Mouse (Mus musculus) hindbrain, embryonic 11.5 days (tissue): ENCODE results near the gene Tarbp2. TPM values are rescaled to one million over a fixed set of nuclear protein-coding genes. Genes with fewer than 3 reads are reported as not detected.

Source experiments
- ATAC-seq: fragments of 200-750 bp; cut with Nextera tagmentation; 2 replicates; pipeline ENCODE4 v1.8.0; 2017; ENCODE audit warnings: mild to moderate bottlenecking, moderate TSS enrichment, moderate library complexity; ENCODE audit not compliant: low FRiP score
- DNase-seq: peaks from one replicate; pipeline ENCODE4 v3.0.0-alpha.2; 2015; ENCODE audit warnings: low spot score
- H3K27ac ChIP-seq: fragments of 300-500 bp; sonication (generic); 2 replicates; pipeline ENCODE4 v1.5.1; 2014; ENCODE audit warnings: mild to moderate bottlenecking, low read depth, low read length
- H3K27me3 ChIP-seq: fragments of 300-500 bp; sonication (generic); 2 replicates; pipeline ENCODE4 v1.6.1; 2014; ENCODE audit warnings: mild to moderate bottlenecking, low read length, moderate library complexity, mixed read lengths; ENCODE audit not compliant: control insufficient read depth, insufficient read depth
- H3K36me3 ChIP-seq: fragments of 300-500 bp; sonication (generic); 2 replicates; pipeline ENCODE4 v1.6.1; 2014; ENCODE audit warnings: mild to moderate bottlenecking, low read length, moderate library complexity, mixed read lengths; ENCODE audit not compliant: control insufficient read depth, insufficient read depth
- H3K4me1 ChIP-seq: fragments of 300-500 bp; sonication (generic); replicated peaks from 2 replicates; pipeline ENCODE4 v1.6.1; 2014; ENCODE audit warnings: low read length, mixed read lengths; ENCODE audit not compliant: control insufficient read depth, insufficient read depth
- H3K4me2 ChIP-seq: fragments of 300-500 bp; sonication (generic); replicated peaks from 2 replicates; pipeline ENCODE4 v1.6.1; 2014; ENCODE audit warnings: mild to moderate bottlenecking, low read depth, low read length
- H3K4me3 ChIP-seq: fragments of 300-500 bp; sonication (generic); 2 replicates; pipeline ENCODE4 v1.5.1; 2014; ENCODE audit warnings: low read depth, low read length
- H3K9ac ChIP-seq: fragments of 300-500 bp; sonication (generic); 2 replicates; pipeline ENCODE4 v1.6.1; 2014; ENCODE audit warnings: low read depth, low read length
- H3K9me3 ChIP-seq: fragments of 300-500 bp; sonication (generic); 2 replicates; pipeline ENCODE4 v1.6.1; 2016; ENCODE audit warnings: low read length; ENCODE audit not compliant: control insufficient read depth
- WGBS: fragments of 180-500 bp; shearing (Covaris S2); extraction: QIAGEN DNeasy Blood & Tissue Kit; methylation state at CpG from one replicate; pipeline ENCODE4 v1.1.7; 2014; 5-methylcytosine and 5-hydroxymethylcytosine counted together
- polyA plus RNA-seq: library from polyadenylated mRNA; unstranded; fragments of >200 nt; fragmentation: Nextera tagmentation; extraction: Ambion mirVana; gene quantifications from 2 replicates; pipeline ENCODE4 v1.2.1, GENCODE M21; 2014

Gene Tarbp2
- polyA plus RNA-seq, 1 experiment from 2014 or later, result 85.2 TPM

GRCm38 (mm10) chr15:102516728-102517404, 1.1 kb upstream of the Tarbp2 start, which contains the start of gene Map3k12:
Gene Map3k12 (minus strand): TSS chr15:102517064.
- no peaks in the 10 kb centered on the region for H3K27me3 ChIP-seq
- H3K9ac ChIP-seq, result peak within 1 kb of the TSS; percentile 79
- peak within 1 kb of the TSS; percentile 82 for H3K4me2 ChIP-seq
- H3K36me3 ChIP-seq, result 0 out of 2 replicates have a peak, but pooled peaks cover 3% of the 10 kb centered on the region
- H3K4me1 ChIP-seq, result peaks cover 10% of the 10 kb centered on the region
- H3K27ac ChIP-seq, result peak within 1 kb of the TSS; percentile 97
- ATAC-seq (peak; percentile 36), DNase-seq (peak; percentile 83)
- H3K4me3 ChIP-seq, result peak within 1 kb of the TSS; percentile 60
- WGBS, result 1% methylated on average over 32 of the region's 43 CpGs
- H3K9me3 ChIP-seq, result no peaks in the 10 kb centered on the region

DNA sequence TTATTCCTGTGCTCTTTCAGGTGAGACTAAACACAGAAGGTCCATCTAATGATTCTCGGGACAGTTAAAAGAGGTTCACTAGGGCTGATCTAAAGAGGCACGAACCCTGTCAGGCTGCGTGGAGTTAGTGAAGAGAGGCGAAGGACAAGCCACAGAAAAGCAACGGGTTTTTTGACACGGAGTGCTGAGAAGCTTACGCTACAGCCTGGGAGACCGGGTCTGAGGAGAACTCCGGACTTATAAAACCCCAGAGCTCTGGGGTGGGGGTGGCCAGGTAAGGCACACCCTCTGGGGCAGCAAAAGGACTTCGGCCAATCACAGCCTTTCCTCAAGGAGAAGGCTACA, 389 bp upstream of the Tarbp2 start:
- 0 out of 2 replicates have a peak, but pooled peaks cover 3% of the 10 kb centered on the region for H3K36me3 ChIP-seq
- H3K27ac ChIP-seq, result peak overlapping the region; percentile 97
- 0% methylated on average over 10 of the region's 10 CpGs for WGBS
- DNase-seq (no peak), ATAC-seq (no peak)
- no peaks in the 10 kb centered on the region for H3K27me3 ChIP-seq
- H3K4me3 ChIP-seq, result peak overlapping the region; percentile 60
- no peaks in the 10 kb centered on the region for H3K9me3 ChIP-seq
- peaks cover 5% of the 10 kb centered on the region for H3K4me1 ChIP-seq
- peak overlapping the region; percentile 79 for H3K9ac ChIP-seq
- peak overlapping the region; percentile 82 for H3K4me2 ChIP-seq

DNA sequence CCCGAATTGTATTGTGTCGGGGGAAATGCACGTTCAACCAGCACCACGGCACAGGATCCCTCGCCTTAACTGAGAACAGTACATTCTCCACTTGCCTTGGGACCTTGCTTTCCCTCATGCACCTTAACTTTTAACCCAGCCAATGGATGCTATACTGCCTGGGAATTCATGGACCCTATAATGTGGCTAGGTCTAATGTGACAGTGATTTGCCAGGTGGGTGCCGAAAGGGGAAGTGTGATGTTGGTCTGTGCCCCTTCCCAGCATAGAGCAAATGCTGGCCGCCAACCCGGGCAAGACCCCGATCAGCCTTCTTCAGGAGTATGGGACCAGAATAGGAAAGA, 838 bp downstream of the Tarbp2 start:
- Histone ChIP-seq H3K4me3 (peak overlapping the region; percentile 60), H3K9me3 (no peaks in the 10 kb centered on the region), H3K4me1 (peaks cover 5% of the 10 kb centered on the region), H3K4me2 (peak overlapping the region; percentile 82), H3K27ac (peak overlapping the region; percentile 97), H3K27me3 (no peaks in the 10 kb centered on the region), H3K9ac (peak overlapping the region; percentile 91), H3K36me3 (0 out of 2 replicates have a peak, but pooled peaks cover 3% of the 10 kb centered on the region)
- DNase-seq (no peak), ATAC-seq (no peak; the same call in none of the 2 replicates)
- WGBS, result 21% methylated on average over 9 of the region's 9 CpGs

- H3K4me3 ChIP-seq, result peak overlapping the region; percentile 60
- WGBS, result 85% methylated on average over 15 of the region's 17 CpGs
- peaks cover 5% of the 10 kb centered on the region for H3K4me1 ChIP-seq
- 0 out of 2 replicates have a peak, but pooled peaks cover 3% of the 10 kb centered on the region for H3K36me3 ChIP-seq
- DNase-seq, result no peak
- H3K4me2 ChIP-seq, result peak overlapping the region; percentile 82
- no peaks in the 10 kb centered on the region for H3K9me3 ChIP-seq
- ATAC-seq, result no peak
- H3K27ac ChIP-seq, result no peak overlapping the region
- H3K27me3 ChIP-seq, result no peaks in the 10 kb centered on the region
- peak overlapping the region; percentile 91 for H3K9ac ChIP-seq
These were observed 1.5 kb downstream of the Tarbp2 start for GRCm38 (mm10) chr15:102519211-102520141.

DNA sequence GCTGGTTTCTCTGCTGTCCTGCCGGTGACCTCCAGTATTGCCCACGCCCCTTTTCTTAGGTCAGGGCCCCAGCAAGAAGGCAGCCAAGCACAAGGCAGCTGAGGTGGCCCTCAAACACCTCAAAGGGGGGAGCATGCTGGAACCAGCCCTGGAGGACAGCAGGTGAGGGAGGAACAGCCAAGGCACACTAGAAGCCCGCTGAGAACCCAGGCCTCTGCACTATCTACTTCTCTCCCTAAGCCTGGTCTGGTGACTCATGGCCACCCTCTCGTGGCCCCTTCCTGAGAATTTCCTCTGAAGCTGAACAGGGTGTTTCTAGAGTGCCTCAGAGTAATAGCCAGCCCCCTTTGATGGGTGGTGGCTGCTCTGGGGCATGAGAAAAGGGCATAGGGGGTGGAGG, 2.4 kb downstream of the Tarbp2 start:
- WGBS, result 88% methylated on average over 4 of the region's 4 CpGs
- H3K9ac ChIP-seq, result no peak overlapping the region

DNA sequence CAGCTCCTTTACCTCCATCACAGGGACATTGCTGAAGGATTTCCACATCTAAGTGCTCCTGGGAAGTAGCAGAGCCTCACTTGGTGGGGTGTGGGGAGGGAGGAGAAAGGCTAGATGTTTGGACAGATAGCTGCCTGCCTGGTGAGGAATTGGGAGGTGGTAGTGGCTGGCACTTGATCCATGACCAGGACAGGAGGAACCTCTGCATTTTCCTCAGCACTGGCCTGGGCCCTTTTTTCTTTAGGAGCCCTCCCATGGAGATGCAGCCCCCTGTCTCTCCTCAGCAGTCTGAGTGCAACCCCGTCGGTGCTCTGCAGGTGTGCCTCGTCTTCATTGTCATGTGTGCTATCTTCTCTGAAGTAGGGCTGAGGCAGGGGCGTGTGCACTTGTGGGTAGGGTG, 3.5 kb downstream of the Tarbp2 start:
- Histone ChIP-seq H3K4me2 (no peak overlapping the region), H3K36me3 (0 out of 2 replicates have a peak, but pooled peaks cover 3% of the 10 kb centered on the region), H3K4me1 (peaks cover 2% of the 10 kb centered on the region; the same call in 1 of the 2 replicates), H3K4me3 (no peak overlapping the region), H3K27me3 (no peaks in the 10 kb centered on the region), H3K9ac (no peak overlapping the region), H3K27ac (no peak overlapping the region), H3K9me3 (no peaks in the 10 kb centered on the region)
- ATAC-seq (no peak), DNase-seq (no peak)
- 78% methylated on average over 4 of the region's 4 CpGs for WGBS

More for the DNA sequence above, 2.4 kb downstream of the Tarbp2 start:
- 0 out of 2 replicates have a peak, but pooled peaks cover 3% of the 10 kb centered on the region for H3K36me3 ChIP-seq
- H3K27me3 ChIP-seq, result no peaks in the 10 kb centered on the region
- no peak overlapping the region for H3K4me2 ChIP-seq
- no peaks in the 10 kb centered on the region for H3K9me3 ChIP-seq
- DNase-seq (no peak), ATAC-seq (no peak)
- no peak overlapping the region for H3K27ac ChIP-seq
- H3K4me1 ChIP-seq, result peaks cover 5% of the 10 kb centered on the region
- no peak overlapping the region for H3K4me3 ChIP-seq

DNA sequence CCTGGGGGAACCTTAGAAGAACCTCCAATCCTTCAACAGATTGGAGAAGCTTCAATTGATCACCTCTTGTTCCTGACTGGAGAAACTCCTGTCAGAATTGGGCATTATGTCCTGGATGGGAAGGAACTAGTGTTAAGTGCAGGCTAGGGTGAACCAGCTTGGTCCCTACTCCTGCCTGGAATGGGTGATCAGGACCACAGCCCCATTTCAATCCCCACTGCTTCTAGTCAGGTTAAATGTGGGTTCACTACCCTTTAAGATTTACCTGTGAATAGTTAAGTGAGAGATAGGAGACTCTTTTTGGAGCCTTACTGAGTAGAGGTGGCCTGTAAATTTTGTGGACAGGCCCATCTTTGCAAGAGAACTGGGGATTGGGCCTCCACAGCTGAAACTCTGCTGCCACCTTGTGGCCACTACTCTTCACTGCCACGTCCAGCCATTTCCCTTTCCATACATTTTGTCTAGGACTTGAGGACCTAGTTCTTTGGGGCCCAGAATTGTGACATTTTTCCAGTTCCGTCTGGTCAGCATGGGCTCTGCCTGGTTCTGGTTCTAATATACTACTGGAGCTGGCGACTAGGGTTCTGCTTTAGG, 7.0 kb downstream of the Tarbp2 start, which contains the start of gene Npff:
Gene Npff (minus strand): TSS at position 51 of the 594 bp plus-strand sequence.
- Histone ChIP-seq H3K4me1 (no peaks in the 10 kb centered on the region), H3K27ac (no peak within 1 kb of the TSS), H3K9me3 (no peaks in the 10 kb centered on the region), H3K4me3 (no peak within 1 kb of the TSS), H3K9ac (no peak within 1 kb of the TSS), H3K36me3 (0 out of 2 replicates have a peak, but pooled peaks cover 3% of the 10 kb centered on the region), H3K27me3 (no peaks in the 10 kb centered on the region), H3K4me2 (no peak within 1 kb of the TSS)
- peak; percentile 49; the same call in 1 of the 2 replicates for ATAC-seq
- peak; percentile 89 for DNase-seq
- 6% methylated on average over 3 of the region's 3 CpGs for WGBS
